Mouse (Mus musculus): ENCODE measurements around the gene Cx3cl1. TPM values are rescaled to one million over a fixed set of nuclear protein-coding genes. Genes with fewer than 3 reads are reported as not detected.

The Cx3cl1 gene
- total and polyA plus RNA-seq, 2 experiments from 2014 or later = 68.7 to 80.0 TPM

DNA sequence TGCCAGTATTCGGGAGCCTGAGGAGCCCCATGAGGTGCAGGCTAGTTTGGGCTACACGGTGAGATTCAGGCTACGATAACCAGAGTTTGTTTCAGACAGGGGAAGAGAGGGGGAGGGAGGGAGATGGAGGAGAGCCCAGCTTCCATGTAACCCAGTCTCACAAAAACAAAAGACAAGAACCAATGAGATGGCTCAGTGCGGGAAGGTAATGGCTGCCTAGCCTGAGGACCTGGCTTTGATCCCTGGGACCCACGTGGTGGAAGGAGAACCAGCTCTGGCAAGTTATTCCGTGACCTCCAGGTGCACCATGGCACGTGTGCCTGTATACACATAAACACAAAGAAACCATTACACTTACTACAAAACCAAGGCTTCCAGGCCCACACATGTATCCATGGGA lies 48.7 kb downstream of the Cx3cl1 start:
- H3K27me3 ChIP-seq (ENCODE audit: insufficient read depth, low read length) = no peaks in the 10 kb centered on the region
- peaks cover 28% of the 10 kb centered on the region for H3K36me3 ChIP-seq (ENCODE audit: insufficient read depth)
- no peak for TF ChIP-seq CTCF (IDR thresholded peaks at IDR 0.05; ENCODE audit: low read depth)
- WGBS = 82% methylated on average over 7 of the region's 7 CpGs
- no peak for ATAC-seq
- no peak overlapping the region for H3K4me3 ChIP-seq (ENCODE audit: low read depth, low read length)
- no peak overlapping the region for H3K4me2 ChIP-seq (ENCODE audit: low read depth)
- no peak for DNase-seq
- H3K9me3 ChIP-seq (ENCODE audit: low read length) = no peaks in the 10 kb centered on the region
- H3K27ac ChIP-seq (ENCODE audit: low read depth, low read length) = no peak overlapping the region
- H3K4me1 ChIP-seq (ENCODE audit: insufficient read depth) = no peaks in the 10 kb centered on the region
- no peak overlapping the region for H3K9ac ChIP-seq

DNA sequence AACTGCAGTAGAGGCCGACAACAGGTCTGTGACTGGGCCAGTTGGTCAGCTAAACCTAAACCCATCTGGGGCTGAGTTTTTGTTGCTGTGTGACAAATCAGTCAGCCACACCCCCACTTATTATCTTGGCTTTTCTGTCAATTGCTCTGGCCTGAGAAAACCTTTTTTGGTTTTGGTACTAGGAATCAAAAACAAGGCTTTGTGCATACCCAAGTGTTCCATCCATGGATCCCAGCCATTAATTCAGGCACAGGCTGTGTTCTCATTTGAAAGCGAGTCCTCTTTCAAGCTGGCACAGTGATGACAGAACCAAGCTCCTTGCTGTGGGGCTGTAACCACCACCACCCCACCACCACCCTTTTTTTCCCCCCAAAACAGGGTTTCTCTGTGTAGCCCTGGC lies 49.6 kb downstream of the Cx3cl1 start:
- Histone ChIP-seq H3K4me2 (ENCODE audit: low read depth) (no peak overlapping the region), H3K36me3 (ENCODE audit: insufficient read depth) (peaks cover 30% of the 10 kb centered on the region), H3K27me3 (ENCODE audit: insufficient read depth, low read length) (no peaks in the 10 kb centered on the region), H3K9ac (no peak overlapping the region), H3K9me3 (ENCODE audit: low read length) (no peaks in the 10 kb centered on the region), H3K4me3 (ENCODE audit: low read depth, low read length) (no peak overlapping the region), H3K4me1 (ENCODE audit: insufficient read depth) (no peaks in the 10 kb centered on the region), H3K27ac (ENCODE audit: low read depth, low read length) (no peak overlapping the region)
- no peak for ATAC-seq
- no peak for DNase-seq
- WGBS = 73% methylated on average over 2 of the region's 2 CpGs
- TF ChIP-seq CTCF (IDR thresholded peaks at IDR 0.05; ENCODE audit: low read depth) = no peak

- no peaks in the 10 kb centered on the region for H3K9me3 ChIP-seq (ENCODE audit: low read length)
- peak; percentile 63 for DNase-seq
- H3K4me1 ChIP-seq (ENCODE audit: insufficient read depth) = no peaks in the 10 kb centered on the region
- H3K27ac ChIP-seq (ENCODE audit: low read depth, low read length) = no peak overlapping the region
- H3K9ac ChIP-seq = no peak overlapping the region
- 79% methylated on average over 23 of the region's 23 CpGs for WGBS
- no peak overlapping the region for H3K4me3 ChIP-seq (ENCODE audit: low read depth, low read length)
- peak; percentile 80 for TF ChIP-seq CTCF (IDR thresholded peaks at IDR 0.05; ENCODE audit: low read depth)
- peaks cover 40% of the 10 kb centered on the region for H3K36me3 ChIP-seq (ENCODE audit: insufficient read depth)
- no peak overlapping the region for H3K4me2 ChIP-seq (ENCODE audit: low read depth)
- peak; percentile 84 for ATAC-seq
- H3K27me3 ChIP-seq (ENCODE audit: insufficient read depth, low read length) = no peaks in the 10 kb centered on the region
Measured at GRCm38 (mm10) chr8:94822637-94823560, 51.1 kb downstream of the Cx3cl1 start.

DNA sequence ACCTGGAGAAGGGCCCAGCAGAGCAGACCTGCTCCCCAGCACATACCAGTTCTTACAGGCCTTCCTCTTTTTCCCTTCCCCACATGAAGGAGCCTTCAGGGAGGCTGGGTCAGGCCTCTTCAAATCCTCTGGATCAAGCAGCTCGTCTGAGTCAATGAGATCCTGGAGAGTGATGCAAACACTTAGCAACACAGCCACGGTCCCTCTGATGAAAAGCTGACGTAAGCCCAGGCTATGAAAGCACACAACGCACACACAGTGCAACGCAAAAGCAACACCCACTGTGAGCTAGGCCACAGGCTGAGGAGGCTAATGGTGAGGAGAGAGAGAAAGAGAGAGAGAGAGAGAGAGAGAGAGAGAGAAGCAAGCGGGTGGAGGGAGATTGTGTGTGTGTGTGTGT lies 53.4 kb downstream of the Cx3cl1 start:
- H3K27me3 ChIP-seq (ENCODE audit: insufficient read depth, low read length) = no peaks in the 10 kb centered on the region
- H3K4me3 ChIP-seq (ENCODE audit: low read depth, low read length) = no peak overlapping the region
- WGBS = 80% methylated on average over 6 of the region's 6 CpGs
- DNase-seq = no peak
- H3K36me3 ChIP-seq (ENCODE audit: insufficient read depth) = peaks cover 45% of the 10 kb centered on the region
- no peak overlapping the region for H3K4me2 ChIP-seq (ENCODE audit: low read depth)
- no peaks in the 10 kb centered on the region for H3K9me3 ChIP-seq (ENCODE audit: low read length)
- TF ChIP-seq CTCF (IDR thresholded peaks at IDR 0.05; ENCODE audit: low read depth) = no peak
- H3K4me1 ChIP-seq (ENCODE audit: insufficient read depth) = no peaks in the 10 kb centered on the region
- no peak for ATAC-seq
- no peak overlapping the region for H3K27ac ChIP-seq (ENCODE audit: low read depth, low read length)
- no peak overlapping the region for H3K9ac ChIP-seq

GRCm38 (mm10) chr8:94826210-94826609 lies 54.4 kb downstream of the Cx3cl1 start:
- H3K27ac ChIP-seq (ENCODE audit: low read depth, low read length) = no peak overlapping the region
- TF ChIP-seq CTCF (IDR thresholded peaks at IDR 0.05; ENCODE audit: low read depth) = no peak
- H3K27me3 ChIP-seq (ENCODE audit: insufficient read depth, low read length) = no peaks in the 10 kb centered on the region
- H3K9me3 ChIP-seq (ENCODE audit: low read length) = no peaks in the 10 kb centered on the region
- H3K4me1 ChIP-seq (ENCODE audit: insufficient read depth) = no peaks in the 10 kb centered on the region
- WGBS = 94% methylated on average over 5 of the region's 5 CpGs
- DNase-seq (no peak), ATAC-seq (no peak)
- H3K4me3 ChIP-seq (ENCODE audit: low read depth, low read length) = no peak overlapping the region
- H3K36me3 ChIP-seq (ENCODE audit: insufficient read depth) = peaks cover 52% of the 10 kb centered on the region
- no peak overlapping the region for H3K9ac ChIP-seq
- H3K4me2 ChIP-seq (ENCODE audit: low read depth) = no peak overlapping the region

DNA sequence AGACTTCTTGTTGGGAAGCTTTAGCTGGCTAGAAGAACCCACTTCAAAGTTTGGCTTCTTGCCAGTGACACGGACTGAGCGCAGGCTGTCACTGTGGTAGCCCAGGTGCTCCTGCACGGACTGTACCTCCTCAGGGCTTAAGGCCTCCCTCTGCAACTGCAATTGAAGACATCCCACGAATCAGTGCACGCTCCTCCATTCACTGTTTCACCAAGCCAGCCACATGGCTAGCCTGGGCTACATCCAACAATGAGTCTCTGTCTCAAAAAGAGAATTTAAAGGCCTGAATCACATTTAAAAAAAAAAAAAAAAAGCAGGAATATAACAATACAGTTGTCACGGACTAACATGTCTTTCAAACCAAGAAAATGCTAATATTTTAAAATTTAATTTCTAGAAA lies 56.5 kb downstream of the Cx3cl1 start:
- H3K4me1 ChIP-seq (ENCODE audit: insufficient read depth) = no peaks in the 10 kb centered on the region
- no peak overlapping the region for H3K9ac ChIP-seq
- TF ChIP-seq CTCF (IDR thresholded peaks at IDR 0.05; ENCODE audit: low read depth) = no peak
- no peak overlapping the region for H3K27ac ChIP-seq (ENCODE audit: low read depth, low read length)
- H3K9me3 ChIP-seq (ENCODE audit: low read length) = no peaks in the 10 kb centered on the region
- H3K4me3 ChIP-seq (ENCODE audit: low read depth, low read length) = no peak overlapping the region
- 86% methylated on average over 6 of the region's 6 CpGs for WGBS
- no peaks in the 10 kb centered on the region for H3K27me3 ChIP-seq (ENCODE audit: insufficient read depth, low read length)
- no peak overlapping the region for H3K4me2 ChIP-seq (ENCODE audit: low read depth)
- ATAC-seq (no peak), DNase-seq (no peak)
- peaks cover 57% of the 10 kb centered on the region for H3K36me3 ChIP-seq (ENCODE audit: insufficient read depth)

Other genes with a start within 250 kb of the Cx3cl1 start
- 49.2 and 68.8 TPM in 2 replicates for gene Cpne2, start 239.0 kb upstream of the Cx3cl1 start, total RNA-seq (2014; rRNA removed)
- 41.6 and 58.3 TPM in 2 replicates for gene Cpne2, start 239.0 kb upstream of the Cx3cl1 start, polyA plus RNA-seq (2015; fragmentation: Nextera tagmentation; extraction: Ambion mirVana)
- 53.5 and 55.8 TPM in 2 replicates for gene Rspry1, start 170.1 kb upstream of the Cx3cl1 start, total RNA-seq (2014; rRNA removed)
- gene Rspry1, start 170.1 kb upstream of the Cx3cl1 start, polyA plus RNA-seq (2015; fragmentation: Nextera tagmentation; extraction: Ambion mirVana) = 26.2 and 32.0 TPM in 2 replicates
- 44.5 and 51.4 TPM in 2 replicates for gene Fam192a, start 170.0 kb upstream of the Cx3cl1 start, total RNA-seq (2014; rRNA removed)
- 71.5 and 79.9 TPM in 2 replicates for gene Fam192a, start 170.0 kb upstream of the Cx3cl1 start, polyA plus RNA-seq (2015; fragmentation: Nextera tagmentation; extraction: Ambion mirVana)
- 112 and 136 TPM in 2 replicates for gene Arl2bp, start 105.4 kb upstream of the Cx3cl1 start, total RNA-seq (2014; rRNA removed)
- gene Arl2bp, start 105.4 kb upstream of the Cx3cl1 start, polyA plus RNA-seq (2015; fragmentation: Nextera tagmentation; extraction: Ambion mirVana) = 154 and 183 TPM in 2 replicates
- 4.6 and 11.6 TPM in 2 replicates for gene Pllp, start 75.7 kb upstream of the Cx3cl1 start, total RNA-seq (2014; rRNA removed)
- gene Pllp, start 75.7 kb upstream of the Cx3cl1 start, polyA plus RNA-seq (2015; fragmentation: Nextera tagmentation; extraction: Ambion mirVana) = 6.8 and 8.6 TPM in 2 replicates
- not detected in 2 replicates for gene Ccl22, start 26.4 kb upstream of the Cx3cl1 start, total RNA-seq (2014; rRNA removed)
- gene Ccl22, start 26.4 kb upstream of the Cx3cl1 start, polyA plus RNA-seq (2015; fragmentation: Nextera tagmentation; extraction: Ambion mirVana) = 0.15 TPM in 1 of 2 replicates, not detected in the other
- gene Ccl17, start 38.4 kb downstream of the Cx3cl1 start, total RNA-seq (2014; rRNA removed) = not detected in 2 replicates
- 4.7 and 5.0 TPM in 2 replicates for gene Ccl17, start 38.4 kb downstream of the Cx3cl1 start, polyA plus RNA-seq (2015; fragmentation: Nextera tagmentation; extraction: Ambion mirVana)
- 87.3 and 89.6 TPM in 2 replicates for gene Coq9, start 66.3 kb downstream of the Cx3cl1 start, total RNA-seq (2014; rRNA removed)
- 45.4 and 52.6 TPM in 2 replicates for gene Coq9, start 66.3 kb downstream of the Cx3cl1 start, polyA plus RNA-seq (2015; fragmentation: Nextera tagmentation; extraction: Ambion mirVana)
- 50.1 and 51.1 TPM in 2 replicates for gene Ciapin1, start 66.3 kb downstream of the Cx3cl1 start, total RNA-seq (2014; rRNA removed)
- gene Ciapin1, start 66.3 kb downstream of the Cx3cl1 start, polyA plus RNA-seq (2015; fragmentation: Nextera tagmentation; extraction: Ambion mirVana) = 108 and 120 TPM in 2 replicates
- gene Polr2c, start 85.4 kb downstream of the Cx3cl1 start, total RNA-seq (2014; rRNA removed) = 59.5 and 82.7 TPM in 2 replicates
- 101 and 119 TPM in 2 replicates for gene Polr2c, start 85.4 kb downstream of the Cx3cl1 start, polyA plus RNA-seq (2015; fragmentation: Nextera tagmentation; extraction: Ambion mirVana)
- 123 and 171 TPM in 2 replicates for gene Dok4, start 104.3 kb downstream of the Cx3cl1 start, total RNA-seq (2014; rRNA removed)
- gene Dok4, start 104.3 kb downstream of the Cx3cl1 start, polyA plus RNA-seq (2015; fragmentation: Nextera tagmentation; extraction: Ambion mirVana) = 97.5 and 117 TPM in 2 replicates
- 6.8 and 8.1 TPM in 2 replicates for gene Ccdc102a, start 146.1 kb downstream of the Cx3cl1 start, total RNA-seq (2014; rRNA removed)
- gene Ccdc102a, start 146.1 kb downstream of the Cx3cl1 start, polyA plus RNA-seq (2015; fragmentation: Nextera tagmentation; extraction: Ambion mirVana) = 4.4 and 4.8 TPM in 2 replicates
- gene Adgrg5, start 151.7 kb downstream of the Cx3cl1 start, total RNA-seq (2014; rRNA removed) = 0.10 TPM in 1 of 2 replicates, not detected in the other
- 0.06 and 0.12 TPM in 2 replicates for gene Adgrg5, start 151.7 kb downstream of the Cx3cl1 start, polyA plus RNA-seq (2015; fragmentation: Nextera tagmentation; extraction: Ambion mirVana)
- gene Adgrg1, start 202.7 kb downstream of the Cx3cl1 start, total RNA-seq (2014; rRNA removed) = 107 and 188 TPM in 2 replicates
- 79.8 and 101 TPM in 2 replicates for gene Adgrg1, start 202.7 kb downstream of the Cx3cl1 start, polyA plus RNA-seq (2015; fragmentation: Nextera tagmentation; extraction: Ambion mirVana)
- 0.67 and 1.2 TPM in 2 replicates for gene Adgrg3, start 245.7 kb downstream of the Cx3cl1 start, total RNA-seq (2014; rRNA removed)
- gene Adgrg3, start 245.7 kb downstream of the Cx3cl1 start, polyA plus RNA-seq (2015; fragmentation: Nextera tagmentation; extraction: Ambion mirVana) = 0.47 and 0.69 TPM in 2 replicates